Mouse (Mus musculus): ENCODE results near the gene Ctps. TPM values are rescaled to one million over a fixed set of nuclear protein-coding genes. Genes with fewer than 3 reads are reported as not detected.

Gene Ctps
- polyA plus RNA-seq (2016; fragmentation: Nextera tagmentation; extraction: Ambion mirVana): 91.0 and 93.0 TPM in 2 replicates

DNA sequence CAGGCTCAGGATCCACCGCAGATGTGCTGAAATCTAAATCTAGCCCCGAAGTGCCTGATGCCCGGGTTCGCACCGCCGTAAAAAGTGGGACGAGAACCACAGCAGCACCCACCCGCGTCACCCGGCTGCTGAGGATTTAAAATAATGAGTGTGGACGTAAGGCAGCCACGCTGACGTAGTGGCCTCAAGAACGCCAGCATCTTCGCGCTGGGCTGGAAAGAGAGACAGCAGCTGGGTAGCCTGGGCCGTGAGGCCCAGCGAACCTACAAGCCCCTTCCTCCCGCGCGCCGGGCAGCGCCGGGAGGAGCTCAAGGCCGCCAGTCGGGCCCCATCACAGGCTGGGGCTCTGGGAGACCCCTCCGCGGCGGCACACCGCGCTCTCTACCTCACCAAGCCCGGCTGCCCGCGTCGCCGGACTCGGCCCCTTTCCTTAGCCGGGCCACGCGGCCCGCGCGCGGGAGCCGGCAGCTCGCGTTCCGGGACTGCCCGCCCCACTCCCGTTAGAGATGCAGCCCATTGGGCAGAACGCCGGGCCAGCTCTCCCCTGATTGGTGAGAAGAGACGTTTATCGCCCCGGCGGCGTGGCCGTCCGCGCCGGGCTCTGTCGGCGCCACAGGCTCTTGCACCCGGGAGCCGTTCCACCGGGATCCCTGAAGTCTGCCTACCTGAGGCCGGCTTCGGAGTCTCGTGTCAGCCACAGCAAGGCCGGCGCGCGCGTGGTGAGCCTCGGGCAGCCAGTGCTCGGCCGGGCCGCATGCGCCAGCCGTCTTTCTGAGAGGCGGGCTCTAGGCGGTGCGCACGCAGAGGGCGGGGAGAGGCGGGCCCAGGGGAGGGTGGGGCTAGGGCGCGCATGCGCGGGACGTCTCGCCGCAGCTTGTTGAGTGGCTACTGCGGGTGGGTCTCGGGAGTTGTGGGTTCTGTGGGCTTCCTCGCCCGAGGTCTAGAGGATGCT is at the start of gene Ctps:
Ctps (minus strand) TSS at position 791 of the 952 bp plus-strand sequence.
- Histone ChIP-seq H3K9ac (peak within 1 kb of the TSS; percentile 79), H3K9me3 (replicated peaks) (no peaks in the 10 kb centered on the region), H3K4me1 (peaks cover 19% of the 10 kb centered on the region), H3K4me2 (replicated peaks) (peak within 1 kb of the TSS; percentile 79), H3K27me3 (no peaks in the 10 kb centered on the region), H3K27ac (peak within 1 kb of the TSS; percentile 90), H3K36me3 (peaks cover 6% of the 10 kb centered on the region), H3K4me3 (peak within 1 kb of the TSS; percentile 63)
- under 1% methylated on average over 92 of the region's 97 CpGs for WGBS
- ATAC-seq (ENCODE audit: low FRiP score): peak; percentile 98

DNA sequence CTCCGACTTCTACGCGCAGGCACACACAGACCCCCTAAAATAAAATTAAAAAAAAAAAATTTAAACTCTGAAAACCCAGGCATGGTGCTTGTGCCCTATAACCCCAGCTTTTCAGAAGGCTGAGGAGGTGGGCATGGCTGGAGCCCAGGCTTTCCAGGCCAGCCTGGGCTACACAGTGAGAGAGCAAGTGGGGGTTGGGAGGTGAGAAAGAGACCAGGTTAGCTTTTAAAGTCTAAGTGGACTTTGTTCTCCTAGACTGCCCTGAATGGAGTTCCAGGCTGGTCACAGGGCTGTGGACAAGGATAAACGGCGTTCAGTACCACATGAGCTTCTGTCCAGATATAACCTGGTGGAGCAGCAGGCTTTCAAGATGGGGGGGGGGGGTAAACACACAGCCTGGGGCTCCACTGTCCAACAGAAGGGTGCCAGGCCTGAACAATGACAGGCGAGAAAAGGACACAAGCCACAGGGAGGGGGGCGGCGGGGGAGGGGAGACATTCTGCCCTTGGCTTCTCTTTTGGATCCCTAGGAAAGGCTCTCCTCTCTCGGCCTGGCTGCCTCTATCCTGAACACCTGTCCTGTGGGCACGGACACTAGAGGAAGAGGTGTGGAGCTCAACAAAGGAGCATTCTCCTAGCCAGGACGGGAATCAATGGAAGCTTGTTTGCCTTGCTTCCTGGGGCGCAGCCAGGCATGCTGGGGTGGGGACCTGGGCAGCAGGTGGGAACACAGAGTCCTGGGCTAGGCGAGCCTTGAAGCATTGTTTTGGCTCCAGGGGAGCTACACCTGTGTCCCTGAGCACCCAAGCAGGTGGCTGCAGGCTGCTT is 46.3 kb upstream of the Ctps start:
- no peak overlapping the region for H3K4me3 ChIP-seq
- peaks cover 30% of the 10 kb centered on the region for H3K4me1 ChIP-seq
- 51% methylated on average over 13 of the region's 13 CpGs for WGBS
- no peaks in the 10 kb centered on the region for H3K9me3 ChIP-seq (replicated peaks)
- no peak overlapping the region for H3K27ac ChIP-seq
- H3K36me3 ChIP-seq: no peaks in the 10 kb centered on the region
- no peak overlapping the region for H3K4me2 ChIP-seq (replicated peaks)
- no peaks in the 10 kb centered on the region for H3K27me3 ChIP-seq
- ATAC-seq (ENCODE audit: low FRiP score): no peak
- no peak overlapping the region for H3K9ac ChIP-seq

DNA sequence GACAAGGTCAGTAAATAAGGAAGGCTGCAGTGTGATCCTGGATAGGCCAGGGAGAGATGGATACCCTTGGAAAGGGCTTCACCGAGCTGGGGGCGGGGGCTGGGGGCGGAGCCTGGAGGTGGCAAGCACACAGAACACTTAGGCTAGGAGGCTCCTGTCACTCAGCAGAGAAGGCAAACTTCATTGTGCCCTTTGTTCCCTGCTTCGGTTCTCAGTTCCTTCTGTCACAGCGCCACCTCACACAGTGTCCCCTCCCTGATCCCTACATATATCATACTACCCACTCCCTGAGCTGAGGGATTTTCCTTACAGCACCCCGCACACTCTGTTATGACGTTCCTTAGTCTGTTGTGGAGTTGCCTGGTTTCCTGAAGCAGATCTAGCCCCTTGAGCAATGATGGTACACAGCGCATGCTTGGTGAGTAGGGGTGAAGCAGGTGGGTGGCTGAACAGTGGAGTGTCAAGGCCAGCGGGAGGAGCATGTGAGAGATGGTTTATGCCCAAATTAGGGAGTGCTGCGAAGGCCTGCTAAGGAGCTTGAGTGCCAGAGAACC is 45.5 kb upstream of the Ctps start:
- Histone ChIP-seq H3K9me3 (replicated peaks) (no peaks in the 10 kb centered on the region), H3K4me1 (peaks cover 30% of the 10 kb centered on the region), H3K4me2 (replicated peaks) (no peak overlapping the region), H3K9ac (no peak overlapping the region), H3K27ac (peak overlapping the region; percentile 0; the same call in 1 of the 2 replicates), H3K4me3 (no peak overlapping the region), H3K27me3 (no peaks in the 10 kb centered on the region), H3K36me3 (no peaks in the 10 kb centered on the region)
- WGBS: 20% methylated on average over 10 of the region's 10 CpGs
- 0 out of 2 replicates have a peak, but pooled peaks have one; percentile 26 for ATAC-seq (ENCODE audit: low FRiP score)

DNA sequence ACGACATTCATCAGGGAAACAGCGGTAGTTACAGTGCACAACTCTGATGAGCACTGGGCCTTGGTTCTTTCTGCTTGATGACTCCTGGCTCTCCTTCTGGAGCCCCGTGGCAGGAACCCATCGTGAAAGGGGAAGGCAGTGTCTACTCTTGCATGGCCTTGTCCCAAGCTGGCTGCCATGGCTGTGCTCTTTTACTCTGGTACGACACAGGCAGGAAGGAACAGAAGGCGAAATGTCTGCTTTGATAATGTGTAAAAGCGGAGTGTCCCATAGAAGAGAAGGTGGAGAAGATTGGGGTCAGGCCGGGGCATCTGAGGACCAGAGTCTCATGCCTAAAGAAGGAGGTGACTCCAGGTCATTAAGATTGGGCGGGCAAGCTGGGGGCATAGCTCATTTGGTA is 44.6 kb upstream of the Ctps start:
- H3K4me1 ChIP-seq: peaks cover 30% of the 10 kb centered on the region
- no peak for ATAC-seq (ENCODE audit: low FRiP score)
- H3K27me3 ChIP-seq: no peaks in the 10 kb centered on the region
- H3K36me3 ChIP-seq: no peaks in the 10 kb centered on the region
- no peak overlapping the region for H3K4me2 ChIP-seq (replicated peaks)
- H3K9ac ChIP-seq: no peak overlapping the region
- no peak overlapping the region for H3K4me3 ChIP-seq
- no peaks in the 10 kb centered on the region for H3K9me3 ChIP-seq (replicated peaks)
- no peak overlapping the region for H3K27ac ChIP-seq
- 73% methylated on average over 9 of the region's 9 CpGs for WGBS

DNA sequence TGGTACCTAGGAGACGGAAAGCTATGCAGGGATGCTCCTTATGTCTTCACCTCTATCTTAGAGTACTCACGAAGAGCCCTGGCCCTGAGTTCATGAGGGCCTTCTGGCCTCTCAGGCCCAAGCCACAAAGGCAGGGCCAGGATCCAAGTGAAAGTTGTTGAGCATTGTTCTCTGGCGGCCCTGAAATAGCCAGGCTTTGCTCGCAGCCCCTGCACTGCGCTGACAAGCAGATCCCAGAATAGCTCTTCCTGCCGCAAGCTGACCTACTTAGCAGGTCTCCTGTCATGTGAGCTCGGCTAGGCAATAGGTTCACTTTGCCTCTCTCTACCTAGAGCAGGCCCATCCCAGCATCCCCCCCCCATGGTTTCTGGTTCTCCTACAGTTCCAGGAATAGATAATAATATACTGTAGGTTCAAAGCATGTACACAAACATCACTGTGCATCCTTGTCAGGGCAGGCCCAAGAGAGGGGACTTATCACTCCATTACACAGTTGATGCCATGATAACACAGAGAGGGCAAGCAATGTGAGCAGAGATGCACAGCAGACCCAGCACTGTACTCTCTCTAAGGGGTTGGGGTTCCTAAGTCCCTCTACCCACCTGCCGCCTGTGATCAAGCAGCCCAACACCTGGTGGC is 43.7 kb upstream of the Ctps start:
- H3K27ac ChIP-seq: no peak overlapping the region
- no peak for ATAC-seq (ENCODE audit: low FRiP score)
- no peak overlapping the region for H3K4me3 ChIP-seq
- no peaks in the 10 kb centered on the region for H3K36me3 ChIP-seq
- H3K9ac ChIP-seq: no peak overlapping the region
- H3K4me2 ChIP-seq (replicated peaks): no peak overlapping the region
- H3K9me3 ChIP-seq (replicated peaks): no peaks in the 10 kb centered on the region
- peaks cover 30% of the 10 kb centered on the region for H3K4me1 ChIP-seq
- H3K27me3 ChIP-seq: no peaks in the 10 kb centered on the region
- 53% methylated on average over 8 of the region's 8 CpGs for WGBS

DNA sequence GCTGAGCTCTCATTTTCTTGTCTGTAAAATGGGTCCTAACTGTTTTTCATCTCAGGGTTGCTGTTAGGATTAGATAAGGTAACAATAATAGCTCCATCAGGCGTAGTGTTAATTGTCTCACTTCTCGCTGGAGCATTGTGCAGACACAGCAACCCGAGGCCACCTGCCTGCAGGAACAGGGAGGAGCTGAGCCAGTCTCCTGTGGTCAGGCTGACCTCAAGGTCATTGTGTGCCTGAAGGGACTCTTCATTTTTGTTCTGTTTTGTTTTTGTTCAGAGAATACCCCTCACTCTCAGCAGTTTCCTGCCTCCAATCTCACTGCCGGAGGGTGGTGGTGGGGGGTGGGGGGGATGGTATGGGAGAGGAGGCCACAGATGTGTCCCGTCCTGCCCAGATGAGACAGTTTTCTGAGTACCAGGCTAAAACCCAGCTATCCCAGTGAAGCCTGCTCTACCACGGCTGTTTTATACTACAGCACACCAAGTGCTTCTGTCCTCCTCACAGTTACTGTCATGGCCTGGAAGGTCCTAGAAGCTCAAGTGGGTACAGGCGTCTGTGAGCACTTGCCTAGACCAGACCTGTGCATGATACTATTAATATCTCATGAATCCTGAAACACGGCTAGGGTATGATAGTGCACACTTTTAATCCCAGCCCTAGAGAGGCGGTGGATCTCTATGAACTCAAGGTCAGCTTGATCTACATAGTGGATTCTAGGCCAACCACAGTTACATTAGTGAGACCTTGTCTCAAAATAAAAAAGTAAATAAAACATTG is 42.4 kb upstream of the Ctps start:
- no peak overlapping the region for H3K9ac ChIP-seq
- no peaks in the 10 kb centered on the region for H3K27me3 ChIP-seq
- WGBS: 23% methylated on average over 9 of the region's 9 CpGs
- no peaks in the 10 kb centered on the region for H3K9me3 ChIP-seq (replicated peaks)
- ATAC-seq (ENCODE audit: low FRiP score): 0 out of 2 replicates have a peak, but pooled peaks have one; percentile 41
- H3K27ac ChIP-seq: no peak overlapping the region
- no peak overlapping the region for H3K4me2 ChIP-seq (replicated peaks)
- peaks cover 30% of the 10 kb centered on the region for H3K4me1 ChIP-seq
- no peaks in the 10 kb centered on the region for H3K36me3 ChIP-seq
- no peak overlapping the region for H3K4me3 ChIP-seq

DNA sequence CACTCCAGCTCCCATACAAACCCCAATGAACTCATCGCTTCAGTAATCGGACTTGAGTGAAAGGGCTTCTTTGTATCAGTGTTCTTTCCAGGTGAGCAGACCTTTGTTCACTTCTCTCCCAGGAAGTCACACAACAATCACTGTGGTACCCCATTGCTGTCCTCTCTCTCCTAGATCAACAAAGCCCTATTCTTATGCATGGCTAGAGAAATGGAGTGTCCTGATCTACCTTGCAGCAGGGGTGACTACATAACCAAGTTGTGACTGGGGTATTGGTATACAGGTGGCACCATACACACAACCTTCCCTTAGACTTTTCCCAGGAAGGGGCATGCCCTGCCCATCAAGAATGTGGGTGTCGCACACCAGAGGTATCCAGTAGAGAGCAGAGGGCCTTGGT is 40.9 kb upstream of the Ctps start:
- WGBS: 63% methylated on average over 3 of the region's 3 CpGs
- no peak overlapping the region for H3K4me3 ChIP-seq

DNA sequence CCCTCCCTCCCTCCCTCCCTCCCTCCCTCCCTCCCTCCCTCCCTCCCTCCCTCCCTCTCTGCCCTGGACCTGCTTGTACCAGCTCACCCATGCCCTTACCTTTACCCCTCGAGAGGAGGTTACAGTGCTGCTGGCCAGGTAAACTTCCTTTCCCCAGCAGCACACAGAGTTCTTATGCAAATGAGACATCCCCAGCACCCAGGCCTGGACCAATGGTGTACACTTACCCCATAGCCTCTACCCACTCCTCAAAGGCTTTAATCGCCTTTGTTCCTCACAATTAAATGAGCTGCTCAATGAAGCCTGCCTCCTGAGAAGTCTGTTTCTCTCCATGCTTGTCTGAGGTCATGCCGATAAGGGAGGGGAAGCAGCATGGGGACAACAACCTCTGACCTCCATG is 36.9 kb upstream of the Ctps start:
- Histone ChIP-seq H3K4me3 (no peak overlapping the region), H3K36me3 (no peaks in the 10 kb centered on the region), H3K27me3 (no peaks in the 10 kb centered on the region), H3K4me1 (peaks cover 6% of the 10 kb centered on the region; the same call in 1 of the 2 replicates), H3K27ac (no peak overlapping the region), H3K4me2 (replicated peaks) (no peak overlapping the region), H3K9ac (no peak overlapping the region), H3K9me3 (replicated peaks) (no peaks in the 10 kb centered on the region)
- whole genome bisulfite sequencing: 8% methylated on average over 2 of the region's 3 CpGs
- ATAC-seq (ENCODE audit: low FRiP score): peak; percentile 59; the same call in 1 of the 2 replicates

More for the DNA sequence above, 40.9 kb upstream of the Ctps start:
- Histone ChIP-seq H3K4me1 (peaks cover 25% of the 10 kb centered on the region), H3K36me3 (no peaks in the 10 kb centered on the region), H3K9me3 (replicated peaks) (no peaks in the 10 kb centered on the region), H3K9ac (no peak overlapping the region), H3K4me2 (replicated peaks) (no peak overlapping the region), H3K27me3 (no peaks in the 10 kb centered on the region), H3K27ac (no peak overlapping the region)
- no peak for ATAC-seq (ENCODE audit: low FRiP score)

DNA sequence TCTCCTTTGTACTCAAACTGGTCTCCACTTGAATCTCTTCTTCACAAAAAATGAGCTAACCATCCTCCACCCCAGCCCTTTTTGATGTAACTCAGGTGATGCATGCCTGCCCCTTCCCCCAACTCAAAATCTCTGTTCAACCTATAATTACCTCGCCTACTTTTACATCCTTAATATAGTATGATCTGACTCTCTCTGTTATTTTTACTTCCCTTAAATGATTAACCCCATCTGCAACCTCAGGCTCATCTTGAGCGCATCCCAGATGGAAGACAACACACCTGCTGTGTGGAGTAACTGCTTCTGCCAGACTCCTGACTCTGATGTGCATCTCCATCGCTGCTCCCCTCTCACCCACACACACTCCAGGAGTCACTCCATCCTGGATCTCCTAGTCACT is 32.6 kb upstream of the Ctps start:
- Histone ChIP-seq H3K4me2 (replicated peaks) (no peak overlapping the region), H3K27ac (no peak overlapping the region), H3K4me3 (no peak overlapping the region), H3K4me1 (peaks cover 6% of the 10 kb centered on the region; the same call in 1 of the 2 replicates), H3K9ac (no peak overlapping the region), H3K27me3 (no peaks in the 10 kb centered on the region), H3K9me3 (replicated peaks) (no peaks in the 10 kb centered on the region), H3K36me3 (no peaks in the 10 kb centered on the region)
- no peak for ATAC-seq (ENCODE audit: low FRiP score)
- WGBS: 85% methylated on average over 3 of the region's 3 CpGs

DNA sequence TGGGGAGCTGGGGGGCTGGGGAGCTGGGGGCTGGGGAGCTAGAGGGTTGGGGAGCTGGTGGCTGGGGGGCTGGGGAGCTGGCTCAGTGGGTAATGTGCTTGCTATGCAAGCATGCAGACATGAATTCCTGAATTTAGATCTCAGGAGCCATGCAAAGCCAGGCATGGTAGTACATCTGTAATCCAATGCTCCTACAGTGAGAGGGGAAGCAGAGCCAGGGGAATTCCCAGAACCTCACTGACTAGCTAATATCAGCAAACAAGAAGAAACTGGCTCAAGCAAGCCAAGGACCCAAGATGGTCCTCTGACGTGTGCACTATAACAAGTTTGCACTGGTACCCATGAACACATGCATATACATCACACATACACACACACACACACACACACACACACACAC is 31.7 kb upstream of the Ctps start:
- Histone ChIP-seq H3K27ac (no peak overlapping the region), H3K9ac (no peak overlapping the region), H3K4me3 (no peak overlapping the region), H3K27me3 (no peaks in the 10 kb centered on the region), H3K9me3 (replicated peaks) (no peaks in the 10 kb centered on the region), H3K4me2 (replicated peaks) (no peak overlapping the region), H3K36me3 (no peaks in the 10 kb centered on the region), H3K4me1 (0 out of 2 replicates have a peak, but pooled peaks cover 3% of the 10 kb centered on the region)
- ATAC-seq (ENCODE audit: low FRiP score): no peak
- WGBS: 83% methylated on average over 1 of the region's 1 CpGs

DNA sequence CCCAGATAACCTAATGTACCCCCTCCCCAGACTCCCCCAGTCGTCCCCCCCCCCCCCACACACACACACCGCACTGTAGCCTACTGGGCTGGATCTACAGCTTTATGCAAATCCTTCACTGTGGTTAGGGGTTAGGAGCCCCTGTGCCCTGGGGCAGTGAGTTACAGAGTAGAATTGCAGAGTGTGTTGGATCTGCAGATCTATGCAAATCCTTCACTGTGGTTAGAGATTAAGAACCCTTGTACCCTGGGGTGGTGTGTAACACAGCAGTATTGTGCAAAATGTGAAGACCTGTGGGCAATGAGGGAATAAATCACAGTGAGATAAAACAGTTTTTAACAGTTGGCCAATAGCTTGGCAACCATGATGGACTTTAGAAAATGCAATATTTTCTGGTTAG is 28.8 kb upstream of the Ctps start:
- ATAC-seq (ENCODE audit: low FRiP score): no peak; the same call in 1 of the 2 replicates
- Histone ChIP-seq H3K9me3 (replicated peaks) (no peaks in the 10 kb centered on the region), H3K9ac (no peak overlapping the region), H3K36me3 (no peaks in the 10 kb centered on the region), H3K27ac (no peak overlapping the region), H3K4me1 (no peaks in the 10 kb centered on the region), H3K4me3 (no peak overlapping the region), H3K4me2 (replicated peaks) (no peak overlapping the region), H3K27me3 (no peaks in the 10 kb centered on the region)
- 13% methylated on average over 1 of the region's 2 CpGs for WGBS

Measured in hindbrain, embryonic 12.5 days (tissue).